Mouse (Mus musculus) fat pad, adult 2 months (tissue): ENCODE results near the gene Gm4201.
"Not testable (repeated sequence)": the region's sequence is repeated elsewhere in the genome, so short reads cannot be mapped to it uniquely, and the experiment has no call there.

Source experiments
- DNase-seq: peaks from one replicate; pipeline ENCODE4 v3.0.0-alpha.2; 2011; ENCODE audit warnings: low read depth, low spot score; ENCODE audit errors: extremely low read depth

Gm4201 gene

DNA sequence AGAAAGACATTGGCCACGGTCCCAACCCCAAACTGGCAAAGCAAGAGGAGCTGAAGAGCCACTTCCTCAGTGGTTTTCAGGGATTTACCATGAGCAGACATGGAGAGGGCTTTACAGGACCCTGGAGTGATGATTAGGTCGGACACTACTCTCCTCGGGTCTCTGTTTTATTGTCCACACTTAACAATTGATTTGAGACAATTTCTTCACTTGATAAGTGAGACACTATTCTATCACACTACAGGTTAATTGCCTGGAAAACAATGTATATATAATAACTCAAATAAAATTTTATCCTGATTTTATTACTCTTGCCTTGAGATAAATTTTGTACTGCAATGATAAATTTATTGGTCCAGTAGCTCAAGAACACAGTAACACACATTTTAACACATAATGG lies at the start of gene Gm4201:
Gene Gm4201, minus strand, starts transcription at position 101 of the 400 bp plus-strand sequence.
- DNase-seq: not testable (repeated sequence)

DNA sequence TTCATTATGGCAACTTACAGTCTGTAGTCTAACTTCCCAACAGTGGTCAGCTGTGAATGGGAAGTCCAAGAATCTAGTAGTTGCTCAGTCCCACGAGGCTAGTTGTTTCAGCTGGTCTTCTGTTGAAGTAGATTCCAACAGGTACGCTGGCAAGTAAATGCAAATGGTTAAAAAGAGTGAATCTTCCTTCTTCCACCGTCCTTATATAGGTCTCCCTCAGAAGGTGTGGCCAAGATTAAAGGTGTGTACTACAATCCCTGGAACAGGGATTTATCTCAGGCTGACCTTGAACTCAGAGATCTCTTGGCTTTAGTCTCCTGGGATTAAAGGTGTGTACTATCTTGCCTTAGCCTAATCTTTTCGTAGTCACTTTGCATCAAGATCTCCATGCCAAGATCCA lies 22.9 kb upstream of the Gm4201 start, which contains the start of gene Gm4565:
Gene Gm4565, minus strand, starts transcription at position 101 of the 400 bp plus-strand sequence.
- not testable (repeated sequence) for DNase-seq

DNA sequence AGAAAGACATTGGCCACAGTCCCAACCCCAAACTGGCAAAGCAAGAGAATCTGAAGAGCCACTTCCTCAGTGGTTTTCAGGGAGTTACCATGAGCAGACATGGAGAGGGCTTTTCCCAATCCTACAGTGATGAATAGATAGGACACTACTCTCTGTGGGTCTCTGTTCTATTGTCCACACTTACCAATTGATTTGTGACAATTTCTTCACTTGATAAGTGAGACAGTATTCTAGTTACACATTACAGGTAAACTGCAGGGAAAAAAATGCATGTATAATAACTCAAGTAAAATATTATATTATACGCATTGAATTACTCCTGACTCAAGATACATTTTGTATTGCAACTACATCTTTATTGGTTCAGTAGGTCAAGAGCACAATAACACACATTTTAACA lies 30.4 kb downstream of the Gm4201 start, which contains the start of gene Gm8677:
Gene Gm8677, minus strand, starts transcription at position 101 of the 400 bp plus-strand sequence.
- DNase-seq: not testable (repeated sequence)

DNA sequence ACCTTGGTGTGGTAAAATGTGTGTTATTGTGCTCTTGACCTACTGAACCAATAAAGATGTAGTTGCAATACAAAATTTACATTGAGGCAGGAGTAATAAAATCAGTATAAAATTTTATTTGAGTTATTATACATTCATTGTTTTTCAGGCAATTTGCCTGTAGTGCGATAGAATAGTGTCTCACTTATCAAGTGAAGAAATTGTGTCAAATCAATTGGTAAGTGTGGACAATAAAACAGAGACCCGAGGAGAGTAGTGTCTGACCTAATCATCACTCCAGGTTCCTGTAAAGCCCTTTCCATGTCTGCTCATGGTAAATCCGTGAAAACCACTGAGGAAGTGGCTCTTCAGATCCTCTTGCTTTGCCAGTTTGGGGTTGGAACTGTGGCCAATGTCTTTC lies 42.5 kb downstream of the Gm4201 start, which contains the start of gene Vmn1r152:
Gene Vmn1r152, plus strand, starts transcription at position 301 of the 400 bp plus-strand sequence.
- not testable (repeated sequence) for DNase-seq
